Mouse (Mus musculus) splenic B cell, adult 2 months (primary cell): ENCODE results near the gene Mogat1.
A peak's percentile ranks its signal among the peaks of the same experiment; 100 is the strongest.
"Not testable (repeated sequence)": the region's sequence is repeated elsewhere in the genome, so short reads cannot be mapped to it uniquely, and the experiment has no call there.

Experiments used
- DNase-seq: peaks from one replicate; pipeline ENCODE4 v3.0.0-alpha.2; 2011; ENCODE audit warnings: low read depth, low spot score
- H3K27me3 ChIP-seq: 2 replicates; pipeline ENCODE4 v1.6.1; 2012; ENCODE audit warnings: mild to moderate bottlenecking, low read length, moderate library complexity, mixed read lengths; ENCODE audit not compliant: control insufficient read depth, poor library complexity, insufficient read depth, severe bottlenecking
- H3K36me3 ChIP-seq: 2 replicates; pipeline ENCODE4 v1.6.1; 2012; ENCODE audit warnings: mild to moderate bottlenecking, low read length, moderate library complexity, mixed read lengths; ENCODE audit not compliant: control insufficient read depth, poor library complexity, insufficient read depth, severe bottlenecking

Mogat1 gene

GRCm38 (mm10) chr1:78528356-78528755 is 17.6 kb downstream of the Mogat1 start:
- no peaks in the 10 kb centered on the region for H3K36me3 ChIP-seq
- no peak for DNase-seq

GRCm38 (mm10) chr1:78529011-78529410 is 18.2 kb downstream of the Mogat1 start:
- H3K27me3 ChIP-seq, result no peaks in the 10 kb centered on the region
- no peaks in the 10 kb centered on the region for H3K36me3 ChIP-seq
- DNase-seq, result no peak

More at GRCm38 (mm10) chr1:78528356-78528755, 17.6 kb downstream of the Mogat1 start:
- H3K27me3 ChIP-seq, result no peaks in the 10 kb centered on the region

GRCm38 (mm10) chr1:78530500-78531215 is 19.9 kb downstream of the Mogat1 start:
- Histone ChIP-seq H3K27me3 (no peaks in the 10 kb centered on the region), H3K36me3 (no peaks in the 10 kb centered on the region)
- no peak for DNase-seq

GRCm38 (mm10) chr1:78532184-78532800 is 21.5 kb downstream of the Mogat1 start:
- no peak for DNase-seq
- H3K36me3 ChIP-seq, result no peaks in the 10 kb centered on the region
- H3K27me3 ChIP-seq, result no peaks in the 10 kb centered on the region

- Histone ChIP-seq H3K36me3 (no peaks in the 10 kb centered on the region), H3K27me3 (no peaks in the 10 kb centered on the region)
- no peak for DNase-seq
Measured at GRCm38 (mm10) chr1:78534428-78535150, 23.8 kb downstream of the Mogat1 start.

- DNase-seq, result peak; percentile 84
- Histone ChIP-seq H3K27me3 (no peaks in the 10 kb centered on the region), H3K36me3 (no peaks in the 10 kb centered on the region)
Measured at GRCm38 (mm10) chr1:78536310-78537164, 25.7 kb downstream of the Mogat1 start.

GRCm38 (mm10) chr1:78537494-78538010 is 26.8 kb downstream of the Mogat1 start:
- H3K27me3 ChIP-seq, result no peaks in the 10 kb centered on the region
- no peaks in the 10 kb centered on the region for H3K36me3 ChIP-seq
- peak; percentile 95 for DNase-seq

- no peaks in the 10 kb centered on the region for H3K36me3 ChIP-seq
- H3K27me3 ChIP-seq, result no peaks in the 10 kb centered on the region
- peak; percentile 50 for DNase-seq
Measured at GRCm38 (mm10) chr1:78538396-78538795, 27.6 kb downstream of the Mogat1 start.

GRCm38 (mm10) chr1:78539166-78539565 is 28.4 kb downstream of the Mogat1 start:
- DNase-seq, result no peak
- H3K27me3 ChIP-seq, result no peaks in the 10 kb centered on the region
- H3K36me3 ChIP-seq, result no peaks in the 10 kb centered on the region

- H3K27me3 ChIP-seq, DNase-seq, H3K36me3 ChIP-seq: not testable (repeated sequence)
Measured at GRCm38 (mm10) chr1:78543631-78544030, 32.8 kb downstream of the Mogat1 start.

GRCm38 (mm10) chr1:78546258-78546657 is 35.5 kb downstream of the Mogat1 start:
- no peaks in the 10 kb centered on the region for H3K36me3 ChIP-seq
- no peak for DNase-seq
- H3K27me3 ChIP-seq, result no peaks in the 10 kb centered on the region

GRCm38 (mm10) chr1:78548961-78549360 is 38.2 kb downstream of the Mogat1 start:
- no peak for DNase-seq
- no peaks in the 10 kb centered on the region for H3K36me3 ChIP-seq
- H3K27me3 ChIP-seq, result no peaks in the 10 kb centered on the region

GRCm38 (mm10) chr1:78554012-78554666 is 43.3 kb downstream of the Mogat1 start:
- Histone ChIP-seq H3K36me3 (no peaks in the 10 kb centered on the region), H3K27me3 (no peaks in the 10 kb centered on the region)
- no peak for DNase-seq

- no peak for DNase-seq
- Histone ChIP-seq H3K36me3 (no peaks in the 10 kb centered on the region), H3K27me3 (peaks cover 2% of the 10 kb centered on the region; the same call in 1 of the 2 replicates)
Measured at GRCm38 (mm10) chr1:78566963-78567362, 56.2 kb downstream of the Mogat1 start.
